Mouse (Mus musculus) megakaryocyte, embryonic 14.5 days (primary cell): ENCODE measurements around the gene Cyld.

Experiments used
- FLI1 ChIP-seq: IDR thresholded peaks from 2 replicates; pipeline ENCODE4 v1.6.1; 2012; ENCODE audit warnings: low read length, inconsistent platforms, mixed read lengths
- GATA1 ChIP-seq: IDR thresholded peaks from 3 replicates; pipeline ENCODE4 v1.6.1; 2012; ENCODE audit warnings: mixed read lengths, low read length, inconsistent platforms, borderline replicate concordance

GRCm38 (mm10) chr8:88664121-88664520 is 32.7 kb upstream of the Cyld start:
- TF ChIP-seq GATA1 (no peak), FLI1 (no peak)
